Mouse (Mus musculus) CH12F3 (cell line): ENCODE results near the gene Metap1d.

Source experiments
- in situ Hi-C: fragments of 300-500 bp; cut with MboI; formaldehyde crosslinking; loops from 2 replicates; pipeline ENCODE4 v1.14.3; 2020; ENCODE audit warnings: low sequenced_read_pairs

Metap1d gene

GRCm38 (mm10) chr2:71453161-71453916 lies at the start of gene Metap1d:
Metap1d (plus strand) TSS chr2:71453276.
- in situ Hi-C loops = no loop called here

- in situ Hi-C loops = no loop called here
Observed at GRCm38 (mm10) chr2:71405613-71406012, 47.5 kb upstream of the Metap1d start.

DNA sequence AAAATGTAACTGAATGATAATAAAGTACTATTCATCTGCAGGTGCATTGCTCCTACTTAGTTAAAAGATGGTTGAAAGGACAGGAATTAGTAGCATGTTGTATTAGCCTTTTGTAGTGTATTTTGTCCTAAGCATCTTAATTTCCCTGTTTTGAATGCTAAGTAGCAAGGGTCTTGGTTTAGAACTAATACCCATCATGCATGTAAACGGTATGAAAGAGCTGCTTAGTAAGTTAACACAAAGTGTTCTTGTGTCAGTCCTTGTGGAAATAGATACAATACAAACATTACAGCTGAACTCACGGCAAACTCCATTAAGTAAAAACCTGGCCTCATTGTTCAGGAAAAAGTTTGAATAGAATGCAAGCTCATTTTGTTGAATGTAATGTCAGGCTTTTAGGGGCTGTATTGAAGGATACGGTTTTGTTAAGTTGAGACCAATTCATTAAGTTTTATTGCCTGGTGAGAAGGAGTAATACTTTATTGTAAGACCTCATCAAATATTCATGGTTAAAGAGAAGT lies 34.3 kb upstream of the Metap1d start:
- in situ Hi-C loops = no loop called here

- in situ Hi-C loops = no loop called here
Observed at GRCm38 (mm10) chr2:71419408-71419807, 33.7 kb upstream of the Metap1d start.

- in situ Hi-C loops = no loop called here
Observed at GRCm38 (mm10) chr2:71420895-71421425, 32.1 kb upstream of the Metap1d start.

DNA sequence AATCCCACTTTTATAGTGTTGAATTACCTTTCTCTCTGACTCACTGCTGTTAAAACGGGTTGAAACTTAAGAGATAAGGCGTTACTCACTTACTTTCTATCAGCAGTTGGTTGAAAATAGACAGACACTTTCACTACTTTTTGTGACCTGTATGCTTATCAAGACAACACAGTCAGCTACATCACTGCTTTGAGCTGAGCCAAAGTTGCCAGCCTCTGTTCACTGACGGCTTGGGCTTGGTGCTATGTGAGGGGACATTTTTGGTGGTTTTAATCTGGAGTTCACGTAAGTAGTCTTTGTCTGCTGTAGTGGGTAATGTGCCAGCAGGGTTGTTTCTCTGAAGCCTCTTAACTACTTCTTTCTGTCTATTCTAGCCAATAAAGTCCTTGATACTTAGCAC lies 28.5 kb upstream of the Metap1d start:
- in situ Hi-C loops = no loop called here

GRCm38 (mm10) chr2:71435440-71435839 lies 17.6 kb upstream of the Metap1d start:
- in situ Hi-C loops = no loop called here

DNA sequence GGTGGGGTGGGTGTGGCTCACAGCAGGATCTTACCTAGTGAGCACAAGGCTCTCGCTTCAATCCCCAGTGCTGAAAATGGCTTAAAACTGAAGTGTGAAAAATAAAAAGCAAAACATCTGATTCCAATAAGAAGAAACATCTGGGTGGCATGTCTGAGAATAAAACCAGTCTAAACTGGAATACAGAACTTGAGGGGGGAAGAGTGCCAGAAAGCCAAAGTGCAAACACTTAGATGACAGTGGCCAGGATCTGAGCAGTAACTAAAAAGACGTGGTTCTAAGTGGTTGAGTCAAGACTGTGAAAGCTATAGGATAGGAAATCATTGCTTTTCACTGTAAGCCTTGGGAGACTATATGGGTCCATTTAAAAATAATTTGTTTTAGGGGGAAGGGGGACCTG lies 9.7 kb upstream of the Metap1d start:
- in situ Hi-C loops = no loop called here

- in situ Hi-C loops = no loop called here
Observed at GRCm38 (mm10) chr2:71445536-71446196, 7.4 kb upstream of the Metap1d start.

DNA sequence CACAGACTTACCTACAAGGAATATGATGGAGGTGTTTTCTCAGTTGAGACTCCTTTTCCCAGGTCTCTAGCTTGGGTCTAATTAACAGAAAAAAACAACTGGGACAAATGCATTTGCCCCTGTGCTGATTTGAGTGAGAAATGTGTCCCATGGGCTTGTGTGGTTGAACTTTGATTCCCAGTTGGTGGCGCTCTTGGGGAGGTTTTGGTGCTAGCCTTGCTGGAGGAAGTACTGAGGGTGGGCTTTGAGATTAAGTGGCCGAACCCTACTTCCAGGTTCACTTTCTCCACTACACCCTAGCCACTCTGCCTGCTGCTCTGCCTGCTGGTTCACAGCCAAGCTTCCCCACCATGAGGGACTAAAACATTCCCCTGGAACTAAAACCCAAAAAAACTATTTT lies 3.5 kb upstream of the Metap1d start:
- in situ Hi-C loops = no loop called here

GRCm38 (mm10) chr2:71451761-71452160 lies 1.3 kb upstream of the Metap1d start:
- in situ Hi-C loops = no loop called here

GRCm38 (mm10) chr2:71453917-71454260 lies 813 bp downstream of the Metap1d start:
- in situ Hi-C loops = no loop called here

DNA sequence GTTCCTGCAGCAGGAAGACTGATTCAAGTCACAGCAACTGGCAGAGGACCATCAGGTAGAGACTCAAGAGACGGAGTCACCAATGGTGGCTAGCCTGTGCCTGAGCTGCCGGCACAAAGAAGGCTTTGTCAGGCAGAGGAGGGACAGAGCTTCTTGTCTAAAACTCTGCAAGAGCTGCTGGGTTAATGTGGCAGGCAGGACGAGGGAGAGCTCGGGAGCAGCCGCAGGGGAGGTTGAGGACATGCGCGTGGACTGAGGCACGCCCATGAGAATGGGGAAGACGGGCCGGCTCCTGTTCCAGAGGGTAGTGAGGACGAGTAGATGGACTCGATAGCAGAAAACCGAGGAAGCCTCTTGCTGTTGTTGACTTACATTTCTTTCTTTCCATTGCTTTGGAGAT lies 5.5 kb downstream of the Metap1d start:
- in situ Hi-C loops = no loop called here

- in situ Hi-C loops = no loop called here
Observed at GRCm38 (mm10) chr2:71459659-71460058, 6.6 kb downstream of the Metap1d start.

GRCm38 (mm10) chr2:71461139-71461538 lies 8.1 kb downstream of the Metap1d start:
- in situ Hi-C loops = no loop called here

DNA sequence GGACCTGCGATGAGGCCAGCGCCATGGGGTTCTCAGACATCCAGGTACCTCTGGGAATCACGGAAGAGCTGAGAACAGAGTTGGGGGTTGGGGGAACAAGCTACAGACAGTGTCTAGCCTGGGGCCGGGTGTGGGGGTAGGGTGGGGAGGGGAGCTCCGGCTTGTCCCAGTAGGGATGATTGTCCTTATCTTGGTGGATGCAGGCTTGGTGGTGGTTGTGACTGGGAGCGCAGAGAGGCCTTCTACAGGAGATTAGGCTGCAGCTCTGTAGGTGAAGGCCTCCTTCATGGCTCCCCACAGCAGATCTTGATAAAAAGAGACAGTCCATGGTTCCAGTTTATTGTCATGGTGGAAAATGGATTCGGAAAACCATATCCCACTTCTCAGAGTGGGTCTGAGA lies 8.5 kb downstream of the Metap1d start:
- in situ Hi-C loops = no loop called here

DNA sequence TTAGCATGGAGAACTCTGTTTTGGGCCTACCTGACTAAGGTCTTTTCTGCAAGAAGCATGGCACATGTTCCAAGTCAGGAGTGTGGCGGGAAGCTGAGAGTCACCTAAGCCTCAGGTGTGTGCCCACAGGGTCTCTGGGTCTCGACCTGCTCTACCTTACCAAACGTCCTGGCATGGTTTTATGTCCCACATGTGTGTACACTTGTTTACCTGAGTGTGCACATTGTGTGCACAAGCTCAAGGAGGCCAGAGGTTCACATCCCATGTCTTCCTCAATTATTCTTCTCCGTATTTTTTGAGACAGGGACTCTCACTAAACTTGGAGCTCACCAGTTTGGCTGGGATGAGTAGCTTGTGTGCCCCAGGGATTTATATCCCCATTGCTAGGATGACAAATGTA lies 9.0 kb downstream of the Metap1d start:
- in situ Hi-C loops = no loop called here

DNA sequence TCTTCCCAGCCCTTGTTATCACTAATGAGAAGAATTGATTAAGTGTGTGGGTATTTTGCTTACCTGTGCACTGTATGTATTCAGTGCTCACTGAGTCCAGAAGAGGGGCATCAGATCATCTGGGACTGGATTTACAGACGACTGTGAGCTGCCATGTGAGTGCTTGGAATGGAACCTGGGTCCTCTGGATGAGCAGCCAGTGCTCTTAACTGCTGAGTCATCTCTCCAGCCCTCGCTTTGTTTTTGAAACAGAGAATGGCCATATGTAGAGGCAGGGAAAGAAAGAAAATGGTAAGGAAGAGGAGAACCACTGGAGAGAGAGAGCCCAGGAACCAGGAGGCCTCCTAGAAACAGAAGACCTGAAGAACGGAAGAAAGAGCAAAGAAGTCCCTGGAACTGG lies 9.5 kb downstream of the Metap1d start:
- in situ Hi-C loops = no loop called here

DNA sequence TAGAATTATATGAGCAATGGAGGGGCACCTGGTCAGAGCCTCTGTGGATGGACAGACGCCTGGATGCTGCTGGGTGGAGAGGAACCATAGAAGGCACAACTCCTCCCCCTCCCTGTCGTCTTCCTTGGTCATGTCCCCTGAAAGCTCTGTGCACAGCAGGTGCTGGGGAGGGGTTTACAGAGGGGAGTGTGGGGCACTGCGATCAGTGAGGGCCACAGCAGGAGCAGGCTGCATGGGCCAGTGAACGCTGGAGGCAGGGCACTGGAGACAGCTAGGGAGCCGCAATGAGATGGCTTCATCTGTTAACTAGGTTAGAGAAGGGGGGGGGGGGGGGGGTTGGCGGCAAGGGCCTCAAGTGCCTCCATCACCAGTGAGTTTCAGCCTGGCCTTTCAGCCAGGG lies 13.0 kb downstream of the Metap1d start:
- in situ Hi-C loops = no loop called here

DNA sequence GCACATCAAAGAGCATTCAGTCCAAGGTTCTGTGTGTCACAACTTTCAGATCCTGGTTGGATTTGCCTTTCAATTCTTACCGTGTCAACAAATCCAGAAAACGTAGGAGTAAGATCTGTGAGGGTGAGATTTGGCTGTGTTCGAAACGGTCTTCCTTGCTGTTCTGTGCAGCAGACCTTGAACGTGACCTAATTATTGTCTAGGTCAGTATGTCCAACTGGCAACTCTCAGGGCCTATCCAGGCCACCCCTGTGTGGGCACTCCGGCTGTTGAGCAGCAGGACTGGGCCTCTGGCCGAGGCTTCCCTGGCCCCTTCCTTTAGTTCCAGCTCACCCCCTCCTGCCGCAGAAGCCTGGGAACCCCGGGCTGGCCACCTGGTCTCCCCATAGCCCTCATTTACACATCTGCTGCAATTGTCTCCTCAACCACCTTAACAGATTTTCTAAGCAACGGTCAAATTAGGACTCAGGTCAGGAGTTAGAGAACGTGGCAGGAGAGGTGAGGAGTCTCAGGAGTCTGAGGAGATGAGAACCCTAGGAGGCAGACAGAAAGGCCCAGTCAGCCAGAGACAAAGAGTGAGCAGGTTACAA lies 13.9 kb downstream of the Metap1d start:
- in situ Hi-C loops = no loop called here

- in situ Hi-C loops = no loop called here
Observed at GRCm38 (mm10) chr2:71471094-71471493, 18.0 kb downstream of the Metap1d start.

DNA sequence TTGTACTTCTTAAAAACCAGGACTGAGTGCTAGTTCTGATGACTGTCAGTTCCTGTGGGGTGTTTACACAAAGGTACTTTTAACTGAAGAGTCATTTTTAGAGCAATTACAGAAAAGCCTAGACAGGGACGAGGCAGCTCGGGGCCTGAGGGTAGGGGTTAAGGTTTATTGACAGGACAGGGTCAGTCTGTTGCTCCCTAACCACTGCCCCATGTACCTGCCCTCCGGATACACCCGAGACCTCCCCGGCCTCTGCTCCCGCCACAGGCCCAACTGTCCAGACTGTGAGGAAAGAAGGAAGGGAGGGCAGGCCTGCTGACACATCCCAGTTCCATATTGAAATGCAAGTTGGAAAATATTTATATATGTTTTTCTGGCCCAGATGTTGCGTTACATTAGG lies 20.8 kb downstream of the Metap1d start:
- in situ Hi-C loops = no loop called here
